Mouse (Mus musculus): ENCODE data around the gene Tle2.

Tle2 gene

DNA sequence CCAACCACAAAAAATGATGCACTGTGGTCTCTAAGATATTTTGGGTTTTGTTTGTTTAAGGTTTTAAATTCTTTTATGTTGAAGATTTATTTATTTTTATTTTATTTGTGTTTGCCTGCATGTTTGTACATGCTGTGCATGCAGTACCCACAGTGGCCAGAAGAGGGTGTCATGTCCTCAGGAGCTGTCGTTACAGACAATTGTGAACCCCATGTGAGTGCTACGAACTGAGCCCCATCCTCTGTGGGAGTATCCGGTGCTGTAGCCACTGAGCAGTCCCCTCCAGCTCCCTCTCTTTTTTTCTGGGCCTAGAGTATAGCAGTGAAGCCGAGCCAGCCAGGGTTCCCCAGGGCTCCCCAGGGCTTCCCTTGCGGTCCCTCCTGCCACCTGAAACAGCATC is 21.1 kb upstream of the Tle2 start:
- no peak for DNase-seq (ENCODE audit: extremely low read depth, low read depth, low spot score)

- no peak for DNase-seq (ENCODE audit: extremely low read depth, low read depth, low spot score)
Observed at GRCm38 (mm10) chr10:81553807-81554755, 20.3 kb upstream of the Tle2 start.

- no peak for DNase-seq (ENCODE audit: extremely low read depth, low read depth, low spot score)
Observed at GRCm38 (mm10) chr10:81556282-81556681, 18.1 kb upstream of the Tle2 start.

DNA sequence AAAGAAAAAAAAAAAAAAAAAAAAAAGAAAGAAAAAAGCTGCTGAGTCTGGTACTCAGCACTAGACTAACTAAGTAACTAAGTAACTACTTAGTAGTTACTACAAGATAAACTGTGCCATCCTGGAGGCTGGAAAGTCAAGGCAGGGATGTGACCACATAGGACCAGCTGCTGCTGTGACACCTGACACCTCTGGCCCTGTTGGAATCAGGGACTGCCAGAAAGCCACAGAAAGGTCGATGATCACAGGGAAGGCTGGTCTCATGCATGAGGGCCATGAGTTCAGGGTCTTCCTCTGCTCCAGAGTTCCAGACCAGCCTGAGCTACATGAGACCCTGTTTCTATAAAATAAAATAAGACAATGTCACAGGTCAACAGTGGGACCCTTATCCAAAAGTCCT is 16.9 kb upstream of the Tle2 start:
- no peak for DNase-seq (ENCODE audit: extremely low read depth, low read depth, low spot score)

DNA sequence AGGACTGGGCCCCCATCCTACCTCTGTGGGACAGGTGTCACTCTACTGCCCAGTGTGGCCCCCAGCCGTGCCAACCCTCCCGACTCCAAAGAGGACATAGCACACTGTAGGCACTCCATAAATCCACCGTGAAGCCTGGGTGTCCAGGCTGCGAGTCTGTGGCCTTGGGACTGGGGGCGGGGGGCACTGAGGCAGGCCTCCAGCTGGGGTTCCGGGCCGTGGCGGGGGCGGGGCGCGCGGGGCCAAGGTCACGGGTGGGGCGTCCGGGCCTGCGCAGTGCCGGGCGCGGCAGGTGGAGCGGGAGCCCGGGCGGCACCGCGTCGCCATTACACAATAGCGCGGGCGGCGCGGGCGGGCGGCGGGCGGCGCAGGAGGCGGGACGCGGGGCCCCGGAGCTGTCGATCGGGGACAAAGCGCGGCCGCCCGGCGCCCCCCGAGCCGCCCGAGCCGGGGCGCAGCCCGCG is 15.2 kb upstream of the Tle2 start, which contains the start of gene Aes:
Gene Aes, plus strand, starts transcription at position 326 of the 464 bp plus-strand sequence.
- DNase-seq (ENCODE audit: extremely low read depth, low read depth, low spot score), result no peak

GRCm38 (mm10) chr10:81559627-81560539 is 14.5 kb upstream of the Tle2 start:
- DNase-seq (ENCODE audit: extremely low read depth, low read depth, low spot score), result no peak

GRCm38 (mm10) chr10:81560719-81561459 is 13.5 kb upstream of the Tle2 start:
- DNase-seq (ENCODE audit: extremely low read depth, low read depth, low spot score), result no peak

DNA sequence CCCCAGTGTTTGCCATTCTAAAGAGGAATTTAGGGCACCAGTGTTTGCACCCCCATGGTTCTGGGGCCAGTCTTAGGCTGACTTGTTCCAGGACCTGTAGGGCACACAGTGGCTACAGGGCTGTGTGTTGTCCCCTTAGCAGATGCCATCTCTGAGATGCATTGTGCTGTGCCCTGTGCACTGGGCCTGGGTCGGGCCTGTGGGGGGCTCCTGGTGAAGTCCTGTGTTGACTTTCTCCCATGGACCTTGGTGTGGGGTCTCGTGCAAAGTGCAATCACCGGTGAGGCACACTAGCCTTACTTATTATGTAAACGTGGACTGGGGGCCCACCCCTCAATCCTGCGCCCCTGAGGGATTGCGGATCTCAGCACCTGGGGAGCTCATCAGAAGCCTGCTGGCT is 11.9 kb upstream of the Tle2 start:
- no peak for DNase-seq (ENCODE audit: extremely low read depth, low read depth, low spot score)

GRCm38 (mm10) chr10:81563481-81563880 is 10.9 kb upstream of the Tle2 start:
- DNase-seq (ENCODE audit: extremely low read depth, low read depth, low spot score), result no peak

DNA sequence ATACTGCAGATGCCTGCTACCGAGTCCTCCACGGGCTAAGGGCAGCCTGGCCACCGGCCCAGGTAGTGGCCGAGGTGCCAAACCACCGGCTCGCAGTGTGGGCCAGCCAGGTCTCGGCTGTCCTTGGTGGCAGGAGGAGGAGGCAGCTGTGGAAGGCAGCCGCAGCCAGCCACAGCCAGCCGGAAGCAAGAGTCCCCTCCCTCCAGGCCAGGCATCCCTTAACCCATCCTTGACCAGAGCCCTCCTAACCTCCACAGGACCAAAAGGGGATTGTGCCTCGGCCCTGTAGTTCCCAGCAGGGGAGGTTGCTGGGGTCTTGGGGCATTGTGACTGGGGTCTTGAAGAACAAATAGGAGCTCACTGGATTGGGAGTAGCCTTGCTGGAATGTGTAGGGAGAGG is 10.1 kb upstream of the Tle2 start:
- DNase-seq (ENCODE audit: extremely low read depth, low read depth, low spot score), result no peak

- no peak for DNase-seq (ENCODE audit: extremely low read depth, low read depth, low spot score)
Observed at GRCm38 (mm10) chr10:81564734-81565133, 9.6 kb upstream of the Tle2 start.

DNA sequence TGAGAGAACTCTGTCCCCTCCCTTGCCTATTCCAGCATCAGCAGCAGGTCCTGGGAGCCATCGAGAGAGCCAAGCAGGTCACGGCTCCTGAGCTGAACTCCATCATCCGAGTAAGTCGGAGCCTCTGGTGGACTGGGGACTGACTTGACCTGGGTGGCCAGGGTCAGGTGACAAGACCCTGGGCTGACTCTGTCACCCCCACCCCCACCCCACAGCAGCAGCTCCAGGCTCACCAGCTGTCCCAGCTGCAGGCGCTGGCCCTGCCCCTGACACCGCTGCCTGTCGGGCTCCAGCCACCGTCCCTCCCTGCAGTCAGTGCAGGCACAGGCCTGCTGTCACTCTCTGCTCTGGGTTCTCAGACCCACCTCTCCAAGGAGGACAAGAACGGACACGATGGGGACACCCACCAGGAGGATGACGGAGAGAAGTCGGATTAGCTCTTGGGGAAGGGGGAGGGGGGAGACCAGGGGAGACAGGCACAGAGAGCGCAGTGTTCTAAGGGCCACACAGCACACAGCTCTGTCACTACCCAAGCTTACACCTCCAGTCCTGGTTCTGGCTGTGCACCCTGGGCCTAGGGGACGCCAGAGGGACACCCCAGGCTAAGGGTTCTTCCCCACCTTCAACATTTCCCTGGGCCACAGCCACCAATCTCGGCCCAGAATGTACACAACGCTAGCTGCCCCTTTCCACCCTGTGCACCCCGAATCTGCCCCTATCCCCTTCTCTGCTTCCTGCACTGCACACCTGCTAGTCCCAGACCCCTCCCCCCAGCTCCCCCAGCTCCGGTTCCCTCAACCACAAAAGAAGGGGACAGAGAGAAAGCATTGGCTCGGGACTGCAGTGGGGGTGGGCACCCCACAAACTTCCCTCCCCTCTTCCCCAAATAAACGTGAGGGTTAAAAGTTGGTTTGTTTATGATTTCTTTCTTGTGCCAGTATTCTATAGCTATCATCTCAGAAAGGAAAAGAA is 8.8 kb upstream of the Tle2 start:
- DNase-seq (ENCODE audit: extremely low read depth, low read depth, low spot score), result no peak

DNA sequence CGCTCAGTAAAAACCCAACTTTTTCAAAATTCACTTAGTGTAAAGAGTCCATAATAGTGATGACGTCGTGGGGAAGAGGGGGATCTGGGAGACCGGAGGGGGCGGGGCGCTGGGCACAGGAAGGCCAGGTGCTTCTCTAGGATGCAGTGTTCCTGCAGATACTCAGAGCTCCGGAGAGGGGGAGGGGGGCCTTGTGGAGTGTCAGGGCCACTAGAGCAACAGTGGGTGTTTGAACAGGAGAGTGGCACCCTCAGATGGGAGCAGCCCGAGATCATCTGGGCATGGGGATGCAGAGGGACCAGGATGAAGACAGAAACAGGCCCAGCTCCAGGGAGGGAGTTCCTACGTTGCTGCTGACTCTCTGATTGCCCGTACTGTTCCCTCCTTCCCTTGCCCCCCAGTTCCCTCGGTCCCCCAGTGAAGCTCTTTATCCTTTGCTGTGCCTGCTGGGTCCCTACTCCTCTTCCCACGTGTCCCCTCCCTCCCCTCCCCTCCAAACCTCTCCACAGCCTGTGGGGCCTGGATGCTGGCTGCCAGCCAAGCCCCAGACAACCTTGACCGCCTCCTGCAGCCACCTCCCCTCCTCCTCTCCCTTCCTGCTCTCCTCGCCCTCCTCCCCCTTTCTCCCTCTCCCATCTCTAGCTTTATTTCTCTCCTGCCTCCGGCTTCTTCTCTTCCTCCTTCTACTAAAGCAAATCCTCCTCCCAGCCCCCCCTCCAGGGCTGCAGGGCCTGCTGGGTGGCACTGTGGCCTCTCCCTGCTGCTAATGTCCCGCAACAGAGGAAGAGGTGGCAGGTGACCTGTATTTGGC is 5.8 kb upstream of the Tle2 start:
- DNase-seq (ENCODE audit: extremely low read depth, low read depth, low spot score), result no peak

GRCm38 (mm10) chr10:81569507-81570237 is 4.7 kb upstream of the Tle2 start:
- no peak for DNase-seq (ENCODE audit: extremely low read depth, low read depth, low spot score)

GRCm38 (mm10) chr10:81570238-81570800 is 4.0 kb upstream of the Tle2 start:
- no peak for DNase-seq (ENCODE audit: extremely low read depth, low read depth, low spot score)

DNA sequence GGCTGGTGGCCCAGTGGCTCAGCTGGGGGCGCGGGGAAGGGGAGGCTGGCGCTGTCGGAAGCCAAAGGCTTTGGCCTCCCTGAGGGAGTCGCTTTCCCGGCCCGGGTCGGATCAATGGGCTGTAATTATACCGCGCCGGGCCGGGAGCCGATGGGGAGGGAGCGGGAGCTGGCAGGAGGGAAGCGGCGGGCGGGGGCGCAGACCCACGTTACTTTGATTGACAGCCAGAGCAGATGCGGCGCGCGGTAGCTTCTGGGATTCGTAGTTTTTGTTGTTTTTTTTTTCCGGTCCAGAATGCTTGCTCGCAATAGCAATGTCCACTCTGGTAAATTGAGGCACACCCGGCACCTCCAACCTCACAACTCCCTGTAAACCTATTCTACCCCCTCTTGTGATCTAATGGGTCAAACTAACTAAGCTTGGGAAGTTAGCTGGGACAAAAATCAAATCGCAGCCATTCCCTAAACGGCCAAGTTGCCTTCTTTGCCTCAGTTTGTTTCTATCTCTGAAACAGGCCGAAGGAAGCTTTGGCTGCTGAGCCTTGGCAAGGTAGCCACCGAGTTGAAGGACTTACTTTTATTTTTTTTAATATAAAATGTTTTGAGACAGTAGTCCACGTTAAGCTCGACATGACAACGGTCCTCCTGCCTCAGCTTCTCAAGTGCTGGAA is 3.4 kb upstream of the Tle2 start:
- DNase-seq (ENCODE audit: extremely low read depth, low read depth, low spot score), result no peak

GRCm38 (mm10) chr10:81571501-81571876 is 2.9 kb upstream of the Tle2 start:
- peak; percentile 39 for DNase-seq (ENCODE audit: extremely low read depth, low read depth, low spot score)
